Mouse (Mus musculus) bone marrow, adult 2 months (tissue): Measurements from ENCODE around the gene Sar1a.

Source experiments
- CTCF ChIP-seq: fragments of 200-500 bp; IDR thresholded peaks from 2 replicates; pipeline ENCODE4 v1.5.1; 2011; ENCODE audit warnings: low read length, control low read depth; ENCODE audit not compliant: control insufficient read depth, insufficient read depth
- POLR2A ChIP-seq: fragments of 200-500 bp; IDR thresholded peaks from 2 replicates; pipeline ENCODE4 v1.6.1; 2011; ENCODE audit warnings: low read depth, mild to moderate bottlenecking, control low read depth, low read length, borderline replicate concordance; ENCODE audit not compliant: control insufficient read depth

DNA sequence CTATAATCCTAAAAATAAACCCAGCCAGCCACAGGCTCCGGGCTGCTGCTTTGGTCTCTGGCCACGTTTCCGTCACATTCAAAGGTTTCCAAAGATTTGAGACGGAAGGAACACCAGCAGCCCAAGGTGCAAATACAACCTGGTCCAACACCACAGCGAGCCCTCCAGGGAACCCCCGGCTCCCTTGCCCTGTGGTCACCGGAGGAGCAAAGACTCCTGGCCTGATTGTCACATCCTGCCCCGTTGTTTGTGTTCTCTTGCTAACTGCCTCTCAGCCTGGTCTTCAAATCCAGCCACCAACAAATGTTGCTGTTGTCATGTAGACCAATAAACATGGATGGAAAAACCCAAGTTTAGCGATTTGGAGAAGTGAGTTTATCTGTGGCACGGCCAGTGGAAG, 47.7 kb upstream of the Sar1a start:
- TF ChIP-seq CTCF (no peak), POLR2A (no peak)
